Mouse (Mus musculus) midbrain, embryonic 14.5 days (tissue): ENCODE measurements around the gene Ralgps2. TPM values are rescaled to one million over a fixed set of nuclear protein-coding genes. Genes with fewer than 3 reads are reported as not detected.

Experiments
- ATAC-seq: fragments of 200-750 bp; cut with Nextera tagmentation; 2 replicates; pipeline ENCODE4 v1.8.0; 2017; ENCODE audit warnings: moderate number of reproducible peaks, moderate library complexity; ENCODE audit not compliant: low FRiP score, low TSS enrichment
- DNase-seq: peaks from one replicate; pipeline ENCODE4 v3.0.0-alpha.2; 2015
- H3K27ac ChIP-seq: fragments of 300-500 bp; sonication (generic); replicated peaks from 2 replicates; pipeline ENCODE4 v1.5.1; 2014; ENCODE audit warnings: mild to moderate bottlenecking, low read depth, low read length, moderate library complexity
- H3K27me3 ChIP-seq: fragments of 300-500 bp; sonication (generic); 2 replicates; pipeline ENCODE4 v1.6.1; 2014; ENCODE audit warnings: low read length, control low read depth, mixed read lengths; ENCODE audit not compliant: control insufficient read depth, insufficient read depth
- H3K36me3 ChIP-seq: fragments of 300-500 bp; sonication (generic); 2 replicates; pipeline ENCODE4 v1.6.1; 2014; ENCODE audit warnings: low read length, control low read depth; ENCODE audit not compliant: control insufficient read depth, insufficient read depth
- H3K4me1 ChIP-seq: fragments of 300-500 bp; sonication (generic); 2 replicates; pipeline ENCODE4 v1.6.1; 2014; ENCODE audit warnings: mild to moderate bottlenecking, antibody characterized with exemption, low read length, control low read depth; ENCODE audit not compliant: control insufficient read depth, insufficient read depth
- H3K4me2 ChIP-seq: fragments of 300-500 bp; sonication (generic); 2 replicates; pipeline ENCODE4 v1.6.1; 2014; ENCODE audit warnings: mild to moderate bottlenecking, low read length, moderate library complexity
- H3K4me3 ChIP-seq: fragments of 300-500 bp; sonication (generic); replicated peaks from 2 replicates; pipeline ENCODE4 v1.5.1; 2014; ENCODE audit warnings: low read depth, low read length
- H3K9ac ChIP-seq: fragments of 300-500 bp; sonication (generic); replicated peaks from 2 replicates; pipeline ENCODE4 v1.6.1; 2014; ENCODE audit warnings: mild to moderate bottlenecking, low read length, moderate library complexity
- H3K9me3 ChIP-seq: fragments of 300-500 bp; sonication (generic); 2 replicates; pipeline ENCODE4 v1.6.1; 2016; ENCODE audit warnings: low read length, control low read depth, mixed read lengths; ENCODE audit not compliant: control insufficient read depth
- WGBS: fragments of 180-500 bp; shearing (Covaris S2); extraction: QIAGEN DNeasy Blood & Tissue Kit; methylation state at CpG from one replicate; pipeline ENCODE4 v1.1.7; 2014; 5-methylcytosine and 5-hydroxymethylcytosine counted together
- polyA plus RNA-seq: library from polyadenylated mRNA; unstranded; fragments of >200 nt; fragmentation: Nextera tagmentation; extraction: Ambion mirVana; gene quantifications from 2 replicates; pipeline ENCODE4 v1.2.1, GENCODE M21; 2014

Gene Ralgps2
- polyA plus RNA-seq, 1 experiment from 2014 or later = 122 TPM

GRCm38 (mm10) chr1:156770845-156771244, 168.6 kb downstream of the Ralgps2 start:
- Histone ChIP-seq H3K4me1 (no peaks in the 10 kb centered on the region), H3K9me3 (peaks cover 6% of the 10 kb centered on the region; the same call in 1 of the 2 replicates), H3K9ac (no peak overlapping the region), H3K4me2 (no peak overlapping the region), H3K36me3 (no peaks in the 10 kb centered on the region), H3K27ac (no peak overlapping the region), H3K4me3 (no peak overlapping the region), H3K27me3 (no peaks in the 10 kb centered on the region)
- DNase-seq (no peak), ATAC-seq (no peak)
- 98% methylated on average over 10 of the region's 10 CpGs for WGBS

GRCm38 (mm10) chr1:156769621-156770297, 169.7 kb downstream of the Ralgps2 start:
- H3K4me3 ChIP-seq = no peak overlapping the region
- peaks cover 6% of the 10 kb centered on the region; the same call in 1 of the 2 replicates for H3K9me3 ChIP-seq
- no peaks in the 10 kb centered on the region for H3K36me3 ChIP-seq
- no peak overlapping the region for H3K27ac ChIP-seq
- no peaks in the 10 kb centered on the region for H3K4me1 ChIP-seq
- H3K9ac ChIP-seq = no peak overlapping the region
- WGBS = 89% methylated on average over 18 of the region's 18 CpGs
- ATAC-seq (no peak), DNase-seq (no peak)
- no peak overlapping the region for H3K4me2 ChIP-seq
- no peaks in the 10 kb centered on the region for H3K27me3 ChIP-seq

DNA sequence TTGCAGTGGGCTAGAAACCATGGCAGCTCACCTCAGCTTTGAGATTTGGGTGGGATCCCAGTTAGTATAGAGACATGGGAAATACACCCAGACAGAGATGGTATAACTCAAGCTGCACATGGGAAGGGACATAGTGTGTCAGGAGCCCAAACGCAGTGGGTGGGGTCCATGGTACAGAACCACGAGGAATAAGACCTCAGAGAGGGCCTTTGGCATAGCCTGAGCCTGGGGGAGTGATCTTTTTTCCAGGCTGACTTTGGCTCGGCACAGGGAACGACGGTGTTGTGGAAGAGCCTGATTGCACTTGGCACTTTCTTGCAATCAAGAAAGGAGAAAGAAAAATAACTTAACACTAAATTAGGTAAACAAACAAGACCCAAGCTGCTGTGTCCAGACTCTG, 170.3 kb downstream of the Ralgps2 start:
- WGBS = 85% methylated on average over 5 of the region's 5 CpGs
- Histone ChIP-seq H3K9ac (no peak overlapping the region), H3K4me1 (no peaks in the 10 kb centered on the region), H3K36me3 (no peaks in the 10 kb centered on the region), H3K4me2 (no peak overlapping the region), H3K27ac (no peak overlapping the region), H3K9me3 (peaks cover 6% of the 10 kb centered on the region; the same call in 1 of the 2 replicates), H3K4me3 (no peak overlapping the region), H3K27me3 (no peaks in the 10 kb centered on the region)
- no peak for ATAC-seq
- DNase-seq = no peak

DNA sequence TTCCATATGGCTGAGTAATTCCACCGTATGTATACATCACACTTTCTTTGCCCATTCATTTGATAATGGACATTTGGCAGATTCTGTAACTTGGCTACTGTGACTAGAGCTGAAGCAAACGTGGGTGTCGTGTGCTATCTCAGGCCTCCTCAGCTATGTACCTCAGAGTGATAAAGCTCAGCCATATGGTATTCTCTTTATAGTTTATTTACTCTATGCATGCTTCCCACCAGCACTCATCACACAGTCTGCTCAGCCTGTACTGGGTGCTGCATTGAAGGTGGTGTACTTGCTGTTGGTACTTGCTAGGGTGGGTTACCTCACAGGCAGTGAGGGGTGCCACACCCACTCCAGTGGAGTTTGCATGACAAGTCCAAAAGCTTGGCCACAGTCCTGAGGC, 174.1 kb downstream of the Ralgps2 start:
- Histone ChIP-seq H3K4me2 (no peak overlapping the region), H3K9ac (no peak overlapping the region), H3K9me3 (peaks cover 6% of the 10 kb centered on the region; the same call in 1 of the 2 replicates), H3K27ac (no peak overlapping the region), H3K27me3 (no peaks in the 10 kb centered on the region), H3K4me3 (no peak overlapping the region), H3K4me1 (no peaks in the 10 kb centered on the region), H3K36me3 (no peaks in the 10 kb centered on the region)
- ATAC-seq (no peak), DNase-seq (no peak)
- 93% methylated on average over 3 of the region's 3 CpGs for WGBS

DNA sequence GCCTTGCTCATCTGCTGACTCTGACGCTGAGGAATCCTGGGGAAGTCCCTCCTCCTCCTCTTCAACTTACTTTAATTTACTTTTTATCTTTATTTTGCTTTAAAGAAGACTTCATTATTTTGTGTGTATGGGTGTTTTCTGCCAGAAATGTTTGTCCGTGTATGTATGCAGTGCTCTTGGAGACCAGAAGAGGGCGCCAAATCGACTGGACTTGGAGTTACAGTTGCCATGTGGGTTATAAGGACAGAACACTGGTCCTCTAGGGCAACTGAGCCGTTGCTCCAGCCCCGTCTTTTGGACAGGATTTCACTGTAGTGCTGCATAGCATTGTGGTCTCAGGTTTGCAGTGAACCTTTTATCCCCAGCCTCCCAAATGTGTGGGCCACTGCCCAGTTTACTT, 174.8 kb downstream of the Ralgps2 start:
- Histone ChIP-seq H3K27ac (no peak overlapping the region), H3K4me1 (no peaks in the 10 kb centered on the region), H3K36me3 (no peaks in the 10 kb centered on the region), H3K9me3 (peaks cover 6% of the 10 kb centered on the region; the same call in 1 of the 2 replicates), H3K27me3 (no peaks in the 10 kb centered on the region), H3K4me3 (no peak overlapping the region), H3K9ac (no peak overlapping the region), H3K4me2 (no peak overlapping the region)
- ATAC-seq = no peak
- DNase-seq = no peak
- WGBS = 73% methylated on average over 6 of the region's 6 CpGs

GRCm38 (mm10) chr1:156763280-156763679, 176.1 kb downstream of the Ralgps2 start:
- ATAC-seq (no peak), DNase-seq (no peak)
- Histone ChIP-seq H3K4me3 (no peak overlapping the region), H3K4me2 (no peak overlapping the region), H3K9me3 (peaks cover 6% of the 10 kb centered on the region; the same call in 1 of the 2 replicates), H3K27me3 (no peaks in the 10 kb centered on the region), H3K36me3 (no peaks in the 10 kb centered on the region), H3K9ac (no peak overlapping the region), H3K27ac (no peak overlapping the region), H3K4me1 (peaks cover 5% of the 10 kb centered on the region; the same call in 1 of the 2 replicates)
- 94% methylated on average over 6 of the region's 6 CpGs for WGBS

GRCm38 (mm10) chr1:156761430-156761801, 178.0 kb downstream of the Ralgps2 start:
- Histone ChIP-seq H3K9me3 (peaks cover under 1% of the 10 kb centered on the region; the same call in 1 of the 2 replicates), H3K27ac (no peak overlapping the region), H3K36me3 (no peaks in the 10 kb centered on the region), H3K4me3 (no peak overlapping the region), H3K4me1 (peaks cover 6% of the 10 kb centered on the region; the same call in 1 of the 2 replicates), H3K27me3 (no peaks in the 10 kb centered on the region), H3K4me2 (no peak overlapping the region), H3K9ac (no peak overlapping the region)
- WGBS = 75% methylated on average over 10 of the region's 10 CpGs
- DNase-seq (no peak), ATAC-seq (no peak)

GRCm38 (mm10) chr1:156760549-156761429, 178.6 kb downstream of the Ralgps2 start:
- H3K27me3 ChIP-seq = no peaks in the 10 kb centered on the region
- no peak overlapping the region for H3K9ac ChIP-seq
- H3K27ac ChIP-seq = no peak overlapping the region
- H3K36me3 ChIP-seq = no peaks in the 10 kb centered on the region
- ATAC-seq (no peak; the same call in 1 of the 2 replicates), DNase-seq (no peak)
- no peaks in the 10 kb centered on the region for H3K9me3 ChIP-seq
- H3K4me3 ChIP-seq = no peak overlapping the region
- H3K4me1 ChIP-seq = peaks cover 6% of the 10 kb centered on the region; the same call in 1 of the 2 replicates
- no peak overlapping the region for H3K4me2 ChIP-seq
- WGBS = 53% methylated on average over 13 of the region's 13 CpGs
